Mouse (Mus musculus): ENCODE measurements around the gene Vgll4.

Vgll4 gene

GRCm38 (mm10) chr6:114855644-114856043, 114.2 kb downstream of the Vgll4 start:
- no peak for DNase-seq (ENCODE audit: extremely low read depth, insufficient read length, low spot score)

- no peak for DNase-seq (ENCODE audit: extremely low read depth, insufficient read length, low spot score)
These were observed 115.4 kb downstream of the Vgll4 start for GRCm38 (mm10) chr6:114854368-114854767.

GRCm38 (mm10) chr6:114852739-114853138, 117.1 kb downstream of the Vgll4 start:
- no peak for DNase-seq (ENCODE audit: extremely low read depth, insufficient read length, low spot score)

- no peak for DNase-seq (ENCODE audit: extremely low read depth, insufficient read length, low spot score)
These were observed 118.1 kb downstream of the Vgll4 start for GRCm38 (mm10) chr6:114851688-114852087.

GRCm38 (mm10) chr6:114849787-114850186, 120.0 kb downstream of the Vgll4 start:
- DNase-seq (ENCODE audit: extremely low read depth, insufficient read length, low spot score): no peak

GRCm38 (mm10) chr6:114848761-114849160, 121.0 kb downstream of the Vgll4 start:
- no peak for DNase-seq (ENCODE audit: extremely low read depth, insufficient read length, low spot score)

- no peak for DNase-seq (ENCODE audit: extremely low read depth, insufficient read length, low spot score)
These were observed 122.1 kb downstream of the Vgll4 start for GRCm38 (mm10) chr6:114847582-114848174.

GRCm38 (mm10) chr6:114846153-114846772, 123.5 kb downstream of the Vgll4 start:
- DNase-seq (ENCODE audit: extremely low read depth, insufficient read length, low spot score): no peak

- DNase-seq (ENCODE audit: extremely low read depth, insufficient read length, low spot score): no peak
These were observed 126.9 kb downstream of the Vgll4 start for GRCm38 (mm10) chr6:114842863-114843262.

GRCm38 (mm10) chr6:114842131-114842530, 127.7 kb downstream of the Vgll4 start:
- DNase-seq (ENCODE audit: extremely low read depth, insufficient read length, low spot score): no peak

GRCm38 (mm10) chr6:114840012-114840411, 129.8 kb downstream of the Vgll4 start:
- peak; percentile 85 for DNase-seq (ENCODE audit: extremely low read depth, insufficient read length, low spot score)

- no peak for DNase-seq (ENCODE audit: extremely low read depth, insufficient read length, low spot score)
These were observed 130.9 kb downstream of the Vgll4 start for GRCm38 (mm10) chr6:114838872-114839271.

- no peak for DNase-seq (ENCODE audit: extremely low read depth, insufficient read length, low spot score)
These were observed 133.4 kb downstream of the Vgll4 start for GRCm38 (mm10) chr6:114836433-114836832.

GRCm38 (mm10) chr6:114835752-114836151, 134.0 kb downstream of the Vgll4 start:
- no peak for DNase-seq (ENCODE audit: extremely low read depth, insufficient read length, low spot score)

- no peak for DNase-seq (ENCODE audit: extremely low read depth, insufficient read length, low spot score)
These were observed 134.4 kb downstream of the Vgll4 start for GRCm38 (mm10) chr6:114835344-114835743.

GRCm38 (mm10) chr6:114833791-114834346, 135.9 kb downstream of the Vgll4 start:
- no peak for DNase-seq (ENCODE audit: extremely low read depth, insufficient read length, low spot score)

- DNase-seq (ENCODE audit: extremely low read depth, insufficient read length, low spot score): no peak
These were observed 136.6 kb downstream of the Vgll4 start for GRCm38 (mm10) chr6:114833058-114833685.

- DNase-seq (ENCODE audit: extremely low read depth, insufficient read length, low spot score): no peak
These were observed 138.0 kb downstream of the Vgll4 start for GRCm38 (mm10) chr6:114831807-114832206.

- no peak for DNase-seq (ENCODE audit: extremely low read depth, insufficient read length, low spot score)
These were observed 139.9 kb downstream of the Vgll4 start for GRCm38 (mm10) chr6:114829660-114830438.

GRCm38 (mm10) chr6:114826889-114827288, 142.9 kb downstream of the Vgll4 start:
- DNase-seq (ENCODE audit: extremely low read depth, insufficient read length, low spot score): no peak

GRCm38 (mm10) chr6:114821646-114822045, 148.1 kb downstream of the Vgll4 start:
- DNase-seq (ENCODE audit: extremely low read depth, insufficient read length, low spot score): no peak
